Mouse (Mus musculus): ENCODE data around the gene Psmb5. TPM values are rescaled to one million over a fixed set of nuclear protein-coding genes. Genes with fewer than 3 reads are reported as not detected.

Psmb5 gene
- total RNA-seq, 2 experiments from 2014 or later, result 173 to 201 TPM

Small RNA genes within 50 kb of the gene (microRNA-seq; reads per million reads assigned to microRNA genes)
- gene Mir686, result 0 reads per million in 2 experiments
- 0 to 0.27 reads per million in 2 experiments for gene Mir6948

Other genes with a start within 250 kb of the Psmb5 start
- 1 to 10 TPM; 4.8 to 6.5 TPM for gene Slc7a7, start 200.2 kb downstream of the Psmb5 start, total RNA-seq (2021)
- gene Mrpl52, start 191.1 kb downstream of the Psmb5 start, total RNA-seq (2021), result 100 to 1,000 TPM; 122 to 150 TPM
- gene Mmp14, start 186.4 kb downstream of the Psmb5 start, total RNA-seq (2021), result 10 to 100 TPM; 12.4 to 15.3 TPM
- gene Lrp10, start 153.9 kb downstream of the Psmb5 start, total RNA-seq (2021), result 10 to 100 TPM; 40.0 to 47.8 TPM
- gene Rem2, start 141.9 kb downstream of the Psmb5 start, total RNA-seq (2021), result not detected
- gene Prmt5, start 100.5 kb downstream of the Psmb5 start, total RNA-seq (2021), result 10 to 100 TPM; 32.2 to 33.2 TPM
- gene Haus4, start 63.4 kb downstream of the Psmb5 start, total RNA-seq (2021), result 1 to 10 TPM; 2.6 to 2.8 TPM
- 1 to 10 TPM; 3.7 to 3.9 TPM for gene Ajuba, start 40.5 kb downstream of the Psmb5 start, total RNA-seq (2021)
- 1 to 10 TPM; 3.0 to 6.1 TPM for gene 4931414P19Rik, start 12.0 kb downstream of the Psmb5 start, total RNA-seq (2021)
- not detected for gene Psmb11, start 3.4 kb upstream of the Psmb5 start, total RNA-seq (2021)
- gene Gm17606, start 22.9 kb upstream of the Psmb5 start, total RNA-seq (2021), result not detected
- under 1 TPM; 0.12 to 0.59 TPM for gene Cdh24, start 23.3 kb upstream of the Psmb5 start, total RNA-seq (2021)
- 10 to 100 TPM; 15.4 to 15.5 TPM for gene 1700123O20Rik, start 68.2 kb upstream of the Psmb5 start, total RNA-seq (2021)
- 10 to 100 TPM; 64.7 to 81.3 TPM for gene Acin1, start 68.9 kb upstream of the Psmb5 start, total RNA-seq (2021)
- gene Gm29776, start 80.8 kb upstream of the Psmb5 start, total RNA-seq (2021), result not detected
- gene Cebpe, start 94.2 kb upstream of the Psmb5 start, total RNA-seq (2021), result not detected
- 1 to 10 TPM; 3.1 to 3.3 TPM for gene Slc7a8, start 163.9 kb upstream of the Psmb5 start, total RNA-seq (2021)
- gene Rnf212b, start 196.1 kb upstream of the Psmb5 start, total RNA-seq (2021), result under 1 TPM; 0.36 to 0.57 TPM

Measured in heart, adult 18-20 months (tissue).